Mouse (Mus musculus) forebrain, embryonic 12.5 days (tissue): ENCODE data around the gene Abcc10. TPM values are rescaled to one million over a fixed set of nuclear protein-coding genes. Genes with fewer than 3 reads are reported as not detected.

ENCODE experiments used
- polyA plus RNA-seq: library from polyadenylated mRNA; unstranded; fragments of >200 nt; fragmentation: Nextera tagmentation; extraction: Ambion mirVana; gene quantifications from 2 replicates; pipeline ENCODE4 v1.2.1, GENCODE M21; 2016

The Abcc10 gene
- polyA plus RNA-seq, 1 experiment from 2014 or later: 7.6 TPM

Other genes starting within 250 kb of the Abcc10 start
- gene Mrps18a, start 217.4 kb downstream of the Abcc10 start, polyA plus RNA-seq: 117 and 121 TPM in 2 replicates
- 14.9 and 15.9 TPM in 2 replicates for gene Rsph9, start 184.1 kb downstream of the Abcc10 start, polyA plus RNA-seq
- 30.6 and 31.0 TPM in 2 replicates for gene Mad2l1bp, start 174.8 kb downstream of the Abcc10 start, polyA plus RNA-seq
- gene Gtpbp2, start 167.3 kb downstream of the Abcc10 start, polyA plus RNA-seq: 37.0 and 43.6 TPM in 2 replicates
- gene Polh, start 125.7 kb downstream of the Abcc10 start, polyA plus RNA-seq: 11.2 and 12.3 TPM in 2 replicates
- gene Xpo5, start 125.6 kb downstream of the Abcc10 start, polyA plus RNA-seq: 66.6 and 72.2 TPM in 2 replicates
- 96.2 and 102 TPM in 2 replicates for gene Polr1c, start 80.3 kb downstream of the Abcc10 start, polyA plus RNA-seq
- 58.9 and 61.6 TPM in 2 replicates for gene Yipf3, start 80.3 kb downstream of the Abcc10 start, polyA plus RNA-seq
- gene Lrrc73, start 74.8 kb downstream of the Abcc10 start, polyA plus RNA-seq: 3.0 and 3.2 TPM in 2 replicates
- gene Tjap1, start 45.3 kb downstream of the Abcc10 start, polyA plus RNA-seq: 56.0 and 58.4 TPM in 2 replicates
- gene Dlk2, start 30.9 kb downstream of the Abcc10 start, polyA plus RNA-seq: 1.5 and 2.0 TPM in 2 replicates
- 15.7 and 17.2 TPM in 2 replicates for gene Zfp318, start 55.4 kb upstream of the Abcc10 start, polyA plus RNA-seq
- 0.79 and 0.91 TPM in 2 replicates for gene Crip3, start 100.6 kb upstream of the Abcc10 start, polyA plus RNA-seq
- gene Slc22a7, start 110.1 kb upstream of the Abcc10 start, polyA plus RNA-seq: 0.14 TPM in 1 of 2 replicates, not detected in the other
- gene Ttbk1, start 159.3 kb upstream of the Abcc10 start, polyA plus RNA-seq: 4.0 and 5.0 TPM in 2 replicates
- 68.3 and 71.7 TPM in 2 replicates for gene Dnph1, start 168.4 kb upstream of the Abcc10 start, polyA plus RNA-seq
- 9.8 and 11.3 TPM in 2 replicates for gene Cul9, start 218.0 kb upstream of the Abcc10 start, polyA plus RNA-seq
- 5.0 TPM in 2 replicates for gene Srf, start 227.8 kb upstream of the Abcc10 start, polyA plus RNA-seq